Mouse (Mus musculus) lung, postnatal 25 days (tissue): ENCODE measurements around the gene Gm20388.
A peak's percentile ranks its signal among the peaks of the same experiment; 100 is the strongest.
"Not testable (repeated sequence)": the region's sequence is repeated elsewhere in the genome, so short reads cannot be mapped to it uniquely, and the experiment has no call there.

Source experiments
- DNase-seq: peaks from one replicate; pipeline ENCODE4 v3.0.0; 2022; ENCODE audit warnings: low spot score

The Gm20388 gene

DNA sequence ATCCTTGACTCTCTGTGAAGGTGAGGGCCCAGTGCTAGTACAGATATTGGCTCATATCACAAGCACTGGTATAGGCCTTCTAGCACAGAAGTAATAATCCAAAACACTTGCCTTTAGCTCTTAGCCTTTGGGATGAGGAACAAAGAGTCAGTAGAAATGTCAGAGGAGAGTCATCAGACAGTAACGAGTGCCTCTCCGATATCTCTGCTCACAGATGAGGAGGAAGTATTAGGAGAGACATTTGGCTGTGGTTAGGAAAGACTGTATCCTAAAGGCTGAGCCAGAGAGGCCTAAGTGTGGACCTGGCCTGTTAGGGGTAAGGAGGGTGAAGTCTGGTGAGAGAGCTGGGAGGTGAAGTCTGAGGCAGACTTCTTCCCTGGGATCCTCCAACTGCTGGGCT, 3531.1 kb downstream of the Gm20388 start:
- DNase-seq: no peak

DNA sequence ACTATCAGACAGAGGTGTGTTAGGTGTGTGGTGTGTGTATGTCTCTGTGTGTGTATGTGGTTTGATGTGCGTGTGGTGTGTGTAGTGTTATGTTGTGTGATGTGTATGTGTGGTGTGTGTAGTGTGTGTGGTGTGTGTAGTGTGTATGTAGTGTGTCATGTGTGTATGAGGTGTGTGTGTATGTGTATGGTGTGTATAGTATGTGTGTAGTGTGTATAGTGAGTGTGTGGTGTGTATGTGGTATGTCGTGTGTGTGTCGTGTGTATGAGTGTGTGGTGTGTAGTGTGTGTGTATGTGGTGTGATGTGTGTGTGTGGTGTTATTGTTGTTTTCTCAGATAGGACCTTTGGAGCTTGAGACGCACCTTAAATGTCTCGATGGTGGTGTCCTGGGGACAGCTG, 3531.7 kb downstream of the Gm20388 start:
- no peak for DNase-seq

DNA sequence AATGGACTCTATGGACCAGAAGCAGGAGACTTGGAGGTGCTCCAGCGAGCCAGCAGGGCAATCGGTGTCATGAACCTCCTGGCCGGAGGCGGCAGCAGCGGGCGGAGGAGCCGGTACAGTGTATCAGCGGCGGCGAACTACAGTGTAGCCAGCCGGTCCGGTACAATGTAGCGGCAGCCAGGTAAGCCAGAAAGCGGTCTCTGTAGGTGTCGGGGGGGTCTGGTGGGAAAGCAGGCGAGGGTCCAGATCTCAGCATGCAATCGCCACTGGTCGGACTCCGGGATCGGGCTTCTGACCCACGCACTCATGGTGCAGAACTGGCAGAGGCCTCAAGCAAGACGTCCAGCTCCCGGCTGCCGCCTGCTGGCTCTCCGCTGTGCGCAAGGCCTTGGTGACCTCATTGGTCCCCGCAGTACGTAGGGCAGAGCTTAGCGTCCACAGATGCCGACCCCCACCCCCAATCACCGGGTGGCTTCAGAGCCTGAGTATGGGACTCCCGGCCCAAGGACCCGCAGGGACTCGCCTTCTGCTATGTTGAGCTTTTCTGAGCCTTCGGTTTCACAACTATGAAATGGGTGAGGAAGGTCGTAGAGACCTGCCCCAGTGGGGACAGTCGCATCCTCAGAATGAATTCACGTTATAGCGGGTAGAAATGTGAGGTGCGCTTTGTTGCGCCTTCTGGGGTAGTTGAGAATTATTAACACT, 3532.4 kb downstream of the Gm20388 start:
- DNase-seq: peak; percentile 90

DNA sequence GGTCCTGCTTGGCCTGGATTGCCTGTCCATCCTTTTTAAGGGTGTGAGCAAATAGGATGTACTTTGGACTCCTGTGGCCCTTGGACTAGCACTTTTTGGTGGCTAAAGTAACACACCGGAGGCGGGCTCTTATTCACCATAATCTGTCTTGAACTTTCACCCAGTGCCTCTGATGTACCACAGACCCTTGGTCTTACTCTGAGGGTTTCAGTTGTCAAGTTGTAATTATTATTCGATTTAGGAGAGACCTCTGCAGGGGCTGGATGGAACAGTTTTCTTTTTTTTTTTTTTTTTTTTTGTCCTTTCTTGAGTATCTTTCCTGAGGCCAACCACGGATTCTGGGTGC, 3532.9 kb downstream of the Gm20388 start:
- no peak for DNase-seq

DNA sequence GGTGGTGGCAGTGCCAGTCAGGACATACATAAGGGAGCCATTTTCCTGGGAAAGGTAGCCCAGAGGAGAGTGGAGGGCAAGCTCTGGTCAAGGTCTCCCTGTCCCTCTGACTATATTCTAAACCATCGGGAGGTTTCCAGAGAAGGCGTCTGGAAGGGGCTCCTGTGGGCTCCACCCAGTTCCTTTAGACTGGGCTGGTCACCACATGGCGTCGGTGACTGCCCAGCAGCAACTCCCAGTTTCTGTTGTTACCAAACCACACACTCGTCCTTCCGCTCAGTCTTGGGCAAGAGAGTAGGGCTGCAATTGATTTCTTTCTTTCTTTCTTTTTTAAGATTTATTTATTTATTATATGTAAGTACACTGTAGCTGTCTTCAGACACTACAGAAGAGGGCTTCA, 3533.5 kb downstream of the Gm20388 start:
- no peak for DNase-seq

DNA sequence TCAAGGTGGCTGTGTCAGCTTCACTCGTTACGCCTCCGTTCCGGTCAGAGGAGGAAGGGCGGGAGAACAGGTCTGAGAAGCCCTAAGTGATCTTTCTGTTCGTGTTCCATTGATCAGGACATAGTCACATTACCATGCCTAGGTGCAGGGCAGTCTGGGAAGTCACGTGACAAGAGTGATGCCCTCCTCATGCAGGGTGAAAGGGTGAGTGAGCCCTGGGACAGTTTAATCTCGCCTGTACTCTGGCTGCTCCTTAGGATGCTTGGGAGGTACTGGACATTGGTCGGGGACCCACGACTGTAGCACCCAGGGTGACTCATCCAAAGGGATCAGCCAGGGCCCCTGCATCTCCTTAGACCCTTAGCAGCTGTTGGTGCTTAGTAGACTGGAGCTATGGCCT, 3535.3 kb downstream of the Gm20388 start:
- no peak for DNase-seq

DNA sequence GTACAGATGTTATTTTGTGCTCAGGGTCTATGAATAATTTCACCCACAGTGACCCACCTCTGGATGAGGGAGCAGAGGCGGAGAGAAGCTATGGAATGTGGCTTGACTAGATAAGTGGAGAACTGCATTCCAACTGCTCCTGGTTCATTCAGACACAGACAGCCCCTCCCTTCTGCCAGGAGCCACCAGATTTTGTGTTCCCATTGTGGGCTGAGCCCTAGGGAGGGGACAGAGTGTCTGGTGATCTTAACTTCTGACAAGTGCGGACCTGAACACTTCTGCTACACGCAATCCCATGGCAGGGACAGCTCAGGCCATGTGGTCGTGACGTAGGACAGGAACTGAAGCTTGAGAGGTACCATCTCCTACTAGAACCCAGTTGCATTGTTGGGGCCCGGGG, 3536.2 kb downstream of the Gm20388 start:
- DNase-seq: no peak

DNA sequence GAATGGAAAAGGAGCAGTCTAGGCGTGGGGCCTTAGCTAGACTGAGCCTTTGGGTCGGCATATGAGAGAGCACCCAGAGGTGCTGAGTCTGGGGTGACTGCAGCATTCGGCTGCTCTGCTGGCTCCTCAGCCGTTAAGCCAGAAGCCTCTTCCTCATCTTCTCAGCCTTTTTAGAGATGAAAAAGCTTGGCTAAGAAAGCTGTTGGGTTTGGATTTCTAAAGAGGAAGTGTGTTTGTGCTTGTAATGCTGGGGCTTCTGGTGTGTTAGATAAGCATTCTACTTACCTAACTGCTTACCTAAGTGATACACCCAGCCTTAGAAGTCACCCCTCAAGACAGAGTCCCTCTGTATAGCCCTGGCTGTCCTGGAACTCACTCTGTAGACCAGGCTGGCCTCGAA, 3540.1 kb downstream of the Gm20388 start:
- no peak for DNase-seq

DNA sequence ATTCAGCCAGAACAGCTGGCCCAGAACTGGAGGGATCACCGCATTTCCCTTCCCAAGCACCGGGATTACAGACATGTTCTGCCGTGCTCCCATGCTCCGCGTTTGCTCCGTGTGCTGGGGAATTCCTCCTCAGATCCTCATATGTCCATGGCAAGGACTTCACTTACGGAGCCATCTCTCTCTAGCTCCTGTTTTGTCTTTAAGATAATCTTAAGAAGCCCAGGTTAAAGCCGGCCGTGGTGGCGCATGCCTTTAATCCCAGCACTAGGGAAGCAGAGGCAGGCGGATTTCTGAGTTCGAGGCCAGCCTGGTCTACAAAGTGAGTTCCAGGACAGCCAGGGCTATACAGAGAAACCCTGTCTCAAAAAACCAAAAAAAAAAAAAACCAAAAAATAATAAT, 3541.1 kb downstream of the Gm20388 start:
- not testable (repeated sequence) for DNase-seq

DNA sequence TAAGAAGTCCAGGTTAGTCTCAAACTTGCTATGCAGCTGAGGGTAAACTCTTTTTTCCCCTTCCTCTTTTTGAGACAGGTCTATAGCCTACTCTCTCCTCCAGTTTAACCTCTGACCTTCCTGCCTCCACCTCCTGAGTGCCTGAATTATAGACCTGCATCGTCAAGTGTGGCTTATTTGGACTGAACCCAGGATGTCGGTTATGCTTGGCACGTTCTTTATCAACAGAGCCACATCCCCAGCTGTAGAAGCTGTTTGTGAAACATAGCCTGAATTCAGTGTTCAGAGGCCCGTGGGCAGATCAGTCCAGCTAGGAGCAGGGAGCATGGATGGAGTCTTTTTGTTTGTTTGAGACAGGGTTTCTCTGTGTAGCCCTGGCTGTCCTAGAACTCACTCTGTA, 3541.5 kb downstream of the Gm20388 start:
- DNase-seq: no peak

DNA sequence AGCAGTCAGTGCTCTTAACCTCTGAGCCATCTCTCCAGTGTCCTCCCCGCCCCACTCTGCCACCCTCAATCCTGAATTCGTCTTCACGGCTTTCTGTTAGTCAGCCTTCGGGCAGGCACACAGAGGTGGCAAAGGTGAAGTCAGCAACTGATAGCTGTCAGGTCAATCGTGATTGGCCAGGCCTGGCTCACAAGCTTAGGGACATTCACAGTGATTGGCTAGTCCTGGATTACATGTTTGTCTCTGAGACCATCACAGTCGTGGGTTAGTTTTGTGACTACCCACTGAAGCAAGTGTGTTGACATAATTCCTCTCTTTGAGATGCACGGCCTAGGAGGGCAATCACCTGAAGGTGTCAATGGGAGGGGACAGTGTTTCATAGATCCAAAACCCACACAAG, 3542.7 kb downstream of the Gm20388 start:
- DNase-seq: no peak

DNA sequence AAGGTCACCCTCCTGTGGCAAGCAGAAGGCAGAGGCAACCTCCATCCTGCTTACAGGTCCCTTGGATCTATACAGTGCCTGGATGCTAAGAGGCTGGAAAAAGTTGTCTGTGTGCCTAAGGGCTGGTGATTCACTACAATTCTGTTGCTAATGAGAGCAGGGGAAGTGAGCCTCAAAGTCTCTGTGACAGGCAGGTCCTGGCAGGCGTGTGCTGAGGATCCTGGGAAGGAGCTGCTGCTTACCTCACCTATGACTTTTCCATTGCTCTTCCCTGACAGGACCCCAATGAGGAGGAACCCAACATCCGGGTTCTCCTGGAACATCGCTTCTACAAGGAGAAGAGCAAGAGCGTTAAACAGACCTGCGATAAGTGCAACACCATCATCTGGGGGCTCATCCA, 3543.3 kb downstream of the Gm20388 start:
- DNase-seq: no peak

DNA sequence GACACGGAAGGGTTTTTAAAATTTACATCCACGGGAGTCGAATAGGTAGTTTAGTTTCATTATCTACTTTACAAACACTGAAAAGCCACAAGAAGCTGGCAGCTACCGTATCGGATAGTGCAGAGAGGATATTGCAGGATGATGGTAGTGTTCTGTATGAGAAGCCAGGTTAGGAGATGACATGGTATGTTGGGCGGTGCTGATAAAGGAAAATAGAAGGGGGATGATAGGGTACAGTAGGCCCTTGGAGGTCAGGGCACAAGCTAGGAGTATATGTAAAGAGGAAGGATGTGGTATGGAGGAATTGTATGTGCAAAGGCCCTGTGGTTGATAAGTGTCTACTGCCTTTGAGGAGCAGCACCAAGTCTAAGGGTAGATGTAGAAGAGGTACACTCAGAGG, 3543.9 kb downstream of the Gm20388 start:
- no peak for DNase-seq

DNA sequence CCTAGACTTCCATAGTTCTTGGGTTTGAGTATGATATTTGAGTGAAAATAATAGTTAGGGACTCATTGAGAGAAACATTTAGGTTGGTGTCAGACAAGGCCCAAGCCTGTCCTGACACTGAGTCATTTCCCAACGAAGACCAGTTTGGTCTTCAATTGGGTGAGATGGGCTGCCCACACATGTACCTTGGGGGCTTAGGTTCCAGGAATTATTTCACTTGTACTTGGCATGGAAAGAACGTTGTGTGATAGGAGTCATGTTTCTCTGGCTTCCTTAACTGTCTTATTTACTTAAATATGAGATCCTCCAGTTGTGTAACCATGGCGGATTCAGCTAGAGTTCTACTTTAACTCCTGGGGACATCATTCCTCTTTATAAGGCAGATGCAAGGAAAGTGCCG, 3553.0 kb downstream of the Gm20388 start:
- no peak for DNase-seq

DNA sequence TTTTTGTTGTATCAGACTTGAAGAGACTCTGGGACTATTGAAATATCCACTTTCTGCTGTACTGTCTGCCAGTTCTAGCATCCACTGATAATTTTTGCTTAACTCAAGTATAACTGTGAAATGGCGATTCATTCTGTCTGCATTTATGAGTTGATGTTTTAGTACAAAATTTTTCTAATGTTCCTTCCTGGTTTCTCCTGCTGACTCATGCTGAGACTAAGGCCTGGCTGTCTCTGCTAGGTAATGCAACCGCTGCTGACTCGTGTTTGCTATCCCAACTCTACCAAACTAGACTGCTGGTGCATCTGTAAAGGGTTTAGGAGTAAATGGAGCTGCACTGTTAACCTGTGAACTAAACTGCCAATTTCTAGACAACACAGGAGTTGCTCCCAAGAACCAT, 3556.8 kb downstream of the Gm20388 start:
- no peak for DNase-seq

DNA sequence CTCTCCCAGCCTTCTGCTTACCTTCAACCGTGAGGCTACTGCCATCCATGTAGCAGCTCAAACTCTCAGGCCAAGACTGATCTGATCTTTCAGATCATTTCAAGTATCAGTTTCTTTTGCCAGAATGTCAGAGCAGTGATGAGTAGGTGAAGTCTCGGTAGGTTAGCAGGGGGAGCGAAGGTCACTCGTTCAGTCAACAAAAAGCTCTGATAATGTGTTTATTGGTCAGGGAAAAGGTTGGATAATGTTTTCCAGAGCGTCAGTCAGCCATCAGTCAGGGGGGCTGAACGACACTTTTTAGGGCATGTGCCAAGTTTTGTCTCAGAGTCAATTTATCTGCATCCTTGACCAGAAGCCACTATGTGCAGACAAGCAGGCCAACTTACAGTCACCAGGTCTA, 3562.3 kb downstream of the Gm20388 start:
- not testable (repeated sequence) for DNase-seq

DNA sequence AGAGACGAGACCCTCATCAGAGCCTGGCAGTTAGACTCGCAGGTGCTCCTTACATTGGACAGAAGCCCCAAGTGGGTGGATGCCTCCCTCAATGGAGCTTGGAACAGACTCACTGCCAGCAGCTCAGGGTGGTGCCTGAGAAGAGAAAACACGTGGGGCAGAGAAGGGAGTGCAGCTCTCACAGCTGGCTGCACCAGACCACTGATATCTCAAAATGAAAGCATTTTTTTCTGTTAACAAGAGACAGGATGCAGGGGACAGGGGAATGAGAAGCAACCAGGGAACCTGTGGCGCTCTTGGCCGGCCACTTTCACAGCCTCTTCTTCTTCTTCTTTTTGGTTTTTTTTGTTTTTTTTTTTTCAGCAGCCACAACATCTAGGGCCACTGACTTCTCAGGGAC, 3563.9 kb downstream of the Gm20388 start:
- DNase-seq: not testable (repeated sequence)

DNA sequence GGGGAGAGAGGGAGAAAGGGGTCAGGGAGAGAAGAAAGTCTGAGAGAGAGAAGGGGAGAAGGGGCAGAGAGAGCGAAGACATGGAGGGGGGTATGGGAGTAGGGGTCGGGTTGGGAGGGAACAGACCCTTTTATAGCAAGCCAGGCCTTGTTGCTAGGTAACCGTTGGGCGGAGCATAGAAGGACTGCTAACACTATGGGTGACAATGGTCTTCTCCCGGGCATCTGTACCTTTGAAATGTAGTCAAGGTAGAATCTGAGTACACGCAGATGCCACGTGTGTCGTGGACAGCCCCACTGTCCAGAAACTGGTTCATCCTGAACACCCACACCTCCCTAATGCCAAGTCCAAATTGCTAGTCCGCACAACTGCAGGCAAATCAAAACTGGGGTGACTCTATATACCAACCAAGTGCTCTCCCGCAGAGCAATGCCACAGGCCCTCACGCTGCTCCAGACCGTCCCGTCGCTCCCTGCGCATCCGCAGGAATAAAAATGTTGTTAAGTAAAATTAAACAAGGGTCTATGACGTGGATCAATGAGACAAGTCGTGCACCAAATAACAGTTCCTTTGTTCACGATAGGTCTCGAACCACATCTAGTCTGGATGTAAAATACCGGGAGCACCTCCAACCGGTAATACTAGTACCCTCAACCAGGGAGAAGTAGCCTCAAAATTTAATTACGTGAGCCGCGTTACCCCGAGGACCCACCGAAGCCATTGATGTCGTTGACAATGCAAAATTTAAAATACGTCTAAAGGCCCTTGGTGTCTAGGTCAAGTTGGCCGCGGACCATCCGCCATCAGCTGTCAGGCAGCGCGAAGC, 3566.5 kb downstream of the Gm20388 start:
- peak; percentile 1 for DNase-seq

DNA sequence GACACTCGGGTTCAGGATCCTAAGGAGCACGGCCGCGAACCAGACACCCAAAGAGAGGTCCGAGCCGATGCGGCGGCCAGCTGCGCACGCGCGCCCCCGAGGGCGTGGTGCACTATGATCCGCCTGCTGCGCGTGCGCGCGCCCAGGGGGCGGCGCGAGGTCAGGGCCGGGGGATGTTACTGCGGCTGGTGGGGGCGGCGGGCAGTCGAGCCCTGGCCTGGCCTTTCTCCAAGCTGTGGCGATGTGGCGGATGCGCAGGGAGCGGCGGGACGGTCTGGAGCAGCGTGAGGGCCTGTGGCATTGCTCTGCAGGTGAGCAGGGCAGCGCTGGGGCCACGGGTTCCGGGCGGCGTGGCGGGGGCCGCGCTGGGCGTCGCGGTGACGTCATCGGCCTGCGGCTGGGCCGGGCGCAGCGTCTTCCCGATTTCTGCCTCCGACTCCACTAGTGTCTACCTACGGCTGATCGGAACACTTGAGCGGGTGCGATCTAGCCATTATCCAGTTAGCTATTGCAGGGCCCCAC, 3567.2 kb downstream of the Gm20388 start, which contains the start of gene Afg3l1:
Afg3l1 (plus strand) TSS at position 167 of the 522 bp plus-strand sequence.
- DNase-seq: peak; percentile 91

DNA sequence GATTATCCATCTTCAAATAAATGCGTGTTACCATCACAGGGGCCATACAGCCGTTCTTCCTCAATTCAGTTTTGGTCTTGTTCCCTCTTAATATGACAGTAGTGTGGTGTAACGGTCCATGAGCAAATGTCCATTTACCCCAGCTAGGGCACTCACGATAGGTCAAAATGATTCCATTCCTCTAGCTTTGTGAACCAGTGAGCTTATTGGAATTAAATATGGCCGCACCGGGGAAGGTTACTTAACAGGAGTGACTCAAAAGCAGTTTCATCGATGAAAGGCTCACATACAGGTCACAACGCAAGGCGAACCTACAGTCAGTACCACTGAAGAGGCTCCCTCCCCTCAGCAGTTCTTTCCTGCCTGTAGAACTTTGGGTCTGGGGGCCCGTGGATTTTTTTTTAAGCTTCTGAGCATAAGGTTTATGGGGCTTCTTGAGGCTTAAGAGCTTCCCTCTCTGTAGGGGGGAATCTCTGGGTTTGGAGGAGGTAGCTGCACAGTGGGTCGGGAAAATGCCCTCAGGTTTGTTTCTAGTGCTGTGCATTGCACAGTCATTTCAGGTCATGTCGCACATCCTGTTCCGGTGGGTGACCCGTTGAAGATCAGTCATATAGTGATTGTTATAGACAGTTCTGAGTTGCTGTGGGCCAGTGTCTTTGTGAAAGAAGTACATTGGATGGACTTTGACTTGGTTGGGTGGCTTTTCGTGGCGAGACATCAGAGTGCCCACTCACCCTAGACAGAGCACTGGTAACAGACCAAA, 3568.0 kb downstream of the Gm20388 start:
- peak; percentile 4 for DNase-seq

DNA sequence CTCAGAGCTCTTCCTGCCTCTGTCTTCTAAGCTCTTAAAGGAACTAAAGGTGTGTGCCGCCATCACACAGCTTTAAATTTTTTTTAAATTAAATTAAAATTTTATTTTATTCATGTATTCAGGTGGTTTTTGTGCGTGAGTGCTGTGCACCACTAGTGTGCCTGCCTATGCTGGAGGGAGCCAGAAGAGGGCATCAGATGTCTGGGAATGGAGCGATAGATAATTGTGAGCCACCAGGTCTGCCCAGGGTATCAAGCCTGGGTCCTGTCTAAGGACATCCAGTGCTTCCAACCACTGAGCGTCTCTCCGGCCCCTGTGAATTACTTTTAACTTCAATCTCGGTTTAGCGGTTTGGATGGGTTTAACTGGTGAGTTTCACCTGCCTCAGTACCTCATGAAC, 3572.0 kb downstream of the Gm20388 start:
- DNase-seq: no peak

DNA sequence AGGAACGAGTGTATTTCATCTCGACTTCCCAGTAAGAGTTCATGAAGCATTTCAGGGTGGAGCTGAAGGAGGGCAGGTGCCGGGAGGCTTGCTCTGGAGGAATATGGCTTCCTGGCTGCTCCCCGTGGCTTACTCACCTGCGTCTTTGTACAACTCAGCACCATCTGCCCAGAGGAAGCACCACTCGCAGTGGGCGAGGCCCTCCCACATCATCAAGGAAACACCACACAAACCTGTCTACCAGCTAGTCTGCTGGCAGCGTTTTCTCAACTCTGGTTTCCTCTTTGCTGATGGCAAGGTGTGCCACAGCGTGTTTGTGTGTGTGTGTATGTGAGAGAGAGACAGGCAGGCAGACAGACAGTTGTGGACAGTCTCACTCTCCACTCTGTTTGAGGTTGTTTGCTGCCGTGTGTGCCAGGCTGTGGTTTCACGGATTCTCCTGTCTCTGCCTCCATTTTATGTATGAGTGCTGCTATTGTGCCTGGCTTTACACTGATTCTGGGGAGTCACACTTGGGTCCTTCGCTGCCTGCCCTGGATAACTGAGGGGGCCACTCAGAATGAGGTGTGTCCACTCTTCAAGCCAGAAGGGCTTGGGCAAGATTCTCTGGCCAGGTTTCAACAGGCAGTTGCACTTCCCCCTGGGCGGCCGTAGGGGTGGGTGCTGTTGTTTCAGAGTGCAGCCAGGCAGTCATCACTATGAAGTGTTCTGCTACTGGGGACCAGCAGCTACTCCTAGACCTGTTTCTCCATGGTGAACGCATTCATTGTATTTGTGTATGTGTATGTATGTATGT, 3580.8 kb downstream of the Gm20388 start:
- peak; percentile 17 for DNase-seq
